Mouse (Mus musculus): ENCODE measurements at regions not wholly inside any gene's neighbourhood (a gene's known extent, or its start where the extent isn't known, plus 50 kb on each side); places are given as distances from the start of the nearest gene placed in this dataset.

DNA sequence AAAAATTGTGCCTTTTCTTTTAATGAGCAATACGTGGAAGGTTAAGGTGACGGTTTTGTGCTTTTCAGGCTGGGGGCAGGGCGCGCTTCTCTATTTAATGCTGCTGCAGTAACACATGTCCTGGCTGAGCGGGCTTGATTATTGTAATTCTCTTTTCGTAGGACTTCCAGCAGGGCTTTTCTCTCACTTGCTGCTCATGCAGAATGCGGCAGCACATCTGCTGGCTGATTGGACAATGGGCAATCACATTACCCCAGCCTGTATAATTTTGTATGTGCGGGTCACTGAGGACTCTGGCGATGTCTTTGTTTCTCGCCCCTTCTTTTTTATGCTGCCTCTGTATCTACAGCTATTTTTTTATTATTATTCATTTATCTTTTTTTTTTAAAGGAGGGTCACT is 91.4 kb upstream of the Fam92a start:
- no peak for DNase-seq (ENCODE audit: low spot score in 2 of 2)

DNA sequence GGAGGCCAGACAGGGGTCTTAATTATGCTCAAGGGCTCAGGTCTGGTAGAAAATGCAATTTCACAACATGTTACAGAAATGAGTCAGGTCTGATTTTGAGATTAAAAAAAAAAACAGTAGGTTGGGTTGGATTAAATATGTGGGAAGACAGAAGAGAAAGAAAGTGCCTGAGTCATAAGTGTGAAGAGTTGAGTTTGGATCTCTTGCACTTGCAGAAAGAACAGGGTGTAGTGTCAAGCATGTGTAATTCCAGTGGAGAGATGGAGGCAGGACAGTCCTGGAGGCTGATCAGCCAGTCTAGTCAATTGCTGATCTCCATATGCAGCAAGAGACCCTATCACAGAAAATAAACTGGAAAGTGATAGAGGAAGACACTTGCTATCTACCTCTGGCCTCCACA is 76.2 kb upstream of the Fam92a start:
- no peak for DNase-seq (ENCODE audit: low spot score in 2 of 2)

DNA sequence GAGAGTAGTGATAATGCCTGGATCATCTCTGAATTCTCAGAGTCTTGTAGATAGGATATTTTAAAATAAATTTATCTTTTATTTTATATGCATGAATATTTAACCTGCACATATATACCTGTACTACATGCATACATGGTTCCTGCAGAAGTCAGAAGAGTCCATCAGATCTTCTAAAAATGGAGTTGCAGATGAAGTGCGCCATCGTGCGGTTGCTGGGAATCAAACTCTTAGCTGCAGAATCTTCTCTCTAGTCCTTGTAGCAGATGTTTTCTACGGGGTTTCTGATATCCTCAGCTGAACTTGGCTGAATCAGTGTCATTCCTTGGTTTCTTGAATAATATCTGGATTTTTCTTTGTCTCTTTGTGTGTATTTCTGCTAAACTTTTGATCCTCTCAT is 74.8 kb upstream of the Fam92a start:
- DNase-seq (ENCODE audit: low spot score in 2 of 2), result no peak

DNA sequence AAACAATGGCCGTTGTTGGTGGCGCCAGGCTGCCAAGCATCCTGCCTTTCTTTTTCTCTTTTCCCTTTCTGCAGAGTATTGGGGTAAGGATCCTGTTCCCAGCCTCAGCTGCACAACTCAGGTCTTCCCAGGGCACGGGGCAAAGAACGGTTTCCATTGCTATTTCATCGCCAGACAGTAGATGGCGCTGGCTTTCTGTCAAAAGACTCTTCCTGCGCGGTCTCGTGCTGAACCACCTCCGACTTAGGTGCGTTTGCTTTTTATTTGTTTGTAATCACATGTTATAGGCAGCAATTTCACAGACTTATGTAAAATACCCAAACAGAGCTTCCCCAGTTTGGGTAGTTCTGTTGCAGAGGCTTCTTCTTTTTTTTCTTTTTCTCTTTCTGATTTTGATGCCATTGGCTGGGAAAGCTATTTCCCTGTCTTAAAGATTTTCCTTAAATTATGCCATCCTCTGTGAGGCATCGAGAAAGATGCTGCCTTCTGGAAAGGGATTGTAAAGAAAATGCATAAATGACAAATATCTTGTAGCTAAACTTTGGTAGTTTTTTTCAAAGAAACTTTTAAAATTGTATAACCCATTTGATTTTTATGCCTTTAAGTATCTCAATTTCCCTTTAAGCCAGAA is 69.2 kb upstream of the Fam92a start:
- DNase-seq (ENCODE audit: low spot score in 2 of 2), result peak; percentile 19 to 20

DNA sequence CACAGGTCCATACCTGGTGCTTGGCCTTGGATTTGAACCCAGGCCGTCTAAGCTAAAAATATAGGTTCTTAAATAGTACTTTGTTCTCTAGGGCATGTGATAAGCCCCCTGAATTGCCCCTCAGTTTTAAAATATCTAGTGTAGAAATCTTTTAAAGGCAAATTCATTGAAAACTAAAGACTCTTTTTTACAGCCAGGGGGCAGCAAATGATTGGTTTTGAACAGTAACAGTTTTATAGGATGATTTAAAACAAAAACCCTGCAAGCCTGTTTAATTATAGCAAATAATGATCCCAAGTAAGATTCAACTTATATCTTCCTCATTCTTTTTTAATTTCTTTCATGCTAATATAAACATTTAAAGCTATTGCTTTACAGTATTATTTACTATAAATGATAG is 58.9 kb upstream of the Fam92a start:
- DNase-seq (ENCODE audit: low spot score in 2 of 2), result peak in 1 of 2 experiments; percentile 1

Measured in natural killer cell, adult 2 months (primary cell).